Mouse (Mus musculus): ENCODE data around the gene Nup107.

The Nup107 gene

DNA sequence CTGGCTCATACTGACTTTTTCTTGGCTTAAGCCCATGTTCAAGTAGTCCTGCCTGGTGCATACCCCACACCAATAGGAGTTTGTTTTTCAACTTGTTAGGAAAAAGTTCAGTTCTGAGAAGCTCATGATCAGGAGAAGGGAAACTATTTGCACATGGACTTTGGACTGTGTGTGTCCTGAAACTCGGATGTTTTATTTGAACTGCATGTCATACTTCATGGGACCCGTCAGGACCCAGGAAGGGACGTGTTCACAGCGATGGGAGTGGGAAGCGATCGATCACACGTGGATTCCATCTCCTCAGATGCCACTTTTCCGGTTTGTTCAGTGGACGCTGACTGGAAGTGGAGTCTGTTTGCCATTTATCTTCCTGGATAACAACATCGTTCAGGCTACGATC, 7.3 kb upstream of the Nup107 start:
- no peak for DNase-seq

DNA sequence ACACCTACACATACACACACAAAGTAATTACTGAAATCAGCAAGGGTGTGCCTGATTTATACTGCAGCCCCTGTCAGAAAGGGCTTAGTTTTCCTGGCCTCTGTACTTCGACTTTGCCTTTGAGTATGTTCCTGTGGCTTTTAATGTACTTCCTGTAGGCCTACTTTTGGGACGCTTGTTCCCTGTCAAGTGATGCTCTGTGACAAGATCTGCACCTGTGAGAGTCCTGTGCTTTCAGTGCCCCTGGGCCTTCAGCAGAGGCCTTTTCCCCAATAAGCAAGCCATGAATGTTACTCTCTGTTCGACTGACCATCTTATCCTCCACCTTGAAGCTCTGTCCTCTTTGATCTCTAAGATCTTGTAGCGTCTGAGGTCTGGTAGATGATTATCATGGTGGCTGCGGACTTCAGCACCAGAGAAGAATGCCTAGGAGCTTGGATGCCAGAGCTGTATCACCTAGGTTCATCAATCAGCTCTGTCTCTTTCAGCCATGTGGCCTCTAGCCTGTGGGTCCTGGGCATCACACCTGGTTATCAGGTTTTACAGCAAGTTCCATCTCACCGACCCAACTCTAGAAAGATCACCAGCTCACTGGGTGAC, 6.0 kb upstream of the Nup107 start:
- no peak for DNase-seq

- DNase-seq, result no peak
Observed at GRCm38 (mm10) chr10:117797684-117798083, 5.2 kb upstream of the Nup107 start.

- DNase-seq, result no peak
Observed at GRCm38 (mm10) chr10:117797106-117797505, 4.6 kb upstream of the Nup107 start.

DNA sequence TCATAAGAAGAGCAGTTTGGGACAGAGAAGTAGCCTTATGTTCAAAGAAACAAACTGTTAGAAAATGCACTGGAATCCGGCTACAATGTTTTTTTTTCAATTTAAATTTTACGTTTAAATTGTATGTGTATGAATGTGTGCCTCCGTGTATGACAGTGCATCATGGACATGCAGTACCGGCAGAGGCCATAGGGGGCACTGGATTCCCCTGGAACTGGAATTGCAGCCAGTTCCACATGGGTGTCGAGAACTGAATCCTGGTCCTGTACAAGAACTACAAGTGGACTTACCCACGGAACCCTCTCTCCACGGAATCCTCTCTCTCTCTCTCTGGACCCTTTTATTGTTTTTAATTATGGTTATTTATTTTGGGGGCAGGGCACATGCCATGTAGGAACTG, 3.7 kb upstream of the Nup107 start:
- no peak for DNase-seq

GRCm38 (mm10) chr10:117795206-117795605, 2.7 kb upstream of the Nup107 start:
- no peak for DNase-seq

- DNase-seq, result no peak
Observed at GRCm38 (mm10) chr10:117793436-117794030, 1.0 kb upstream of the Nup107 start.

GRCm38 (mm10) chr10:117791171-117791470, 1.4 kb downstream of the Nup107 start:
- no peak for DNase-seq

DNA sequence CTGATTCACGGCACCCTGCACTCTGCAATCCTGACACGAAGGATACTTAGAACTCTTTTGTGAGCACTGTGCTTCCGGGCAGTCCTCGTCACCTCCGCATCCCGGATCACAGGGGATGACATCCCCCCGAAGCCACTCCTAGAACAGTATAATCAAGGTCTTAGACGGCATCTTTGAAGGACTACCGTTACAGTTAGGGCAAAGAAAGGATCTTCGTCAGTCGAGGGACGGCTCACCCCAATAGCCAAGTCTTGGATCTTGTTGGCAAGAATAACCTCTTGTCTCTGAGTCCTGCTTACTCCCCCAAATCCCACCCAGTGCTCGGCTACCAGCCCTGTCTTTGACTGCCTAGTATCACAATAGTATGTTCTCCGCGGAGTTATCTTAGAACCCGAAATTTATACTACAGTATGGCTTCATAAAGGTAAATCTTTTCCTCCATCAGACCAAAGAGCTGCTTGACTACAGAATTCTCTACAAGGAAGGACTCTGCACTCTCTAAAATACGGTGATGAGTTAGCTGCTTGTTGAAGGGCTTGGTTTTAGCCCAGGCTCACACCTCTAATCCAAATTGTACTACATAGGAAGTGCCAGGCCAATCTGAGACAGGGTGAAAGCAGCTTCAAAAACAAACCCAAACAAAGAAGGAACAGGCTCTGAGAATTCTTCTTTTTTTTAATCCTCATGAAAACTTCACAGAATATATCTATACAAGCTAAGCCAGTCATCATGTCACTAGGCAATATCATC, 1.9 kb downstream of the Nup107 start:
- DNase-seq, result no peak

GRCm38 (mm10) chr10:117790011-117790410, 2.5 kb downstream of the Nup107 start:
- DNase-seq, result no peak

- DNase-seq, result no peak
Observed at GRCm38 (mm10) chr10:117784646-117785045, 7.9 kb downstream of the Nup107 start.

GRCm38 (mm10) chr10:117783786-117784420, 8.6 kb downstream of the Nup107 start:
- DNase-seq, result no peak

- no peak for DNase-seq
Observed at GRCm38 (mm10) chr10:117782491-117783260, 9.8 kb downstream of the Nup107 start.

DNA sequence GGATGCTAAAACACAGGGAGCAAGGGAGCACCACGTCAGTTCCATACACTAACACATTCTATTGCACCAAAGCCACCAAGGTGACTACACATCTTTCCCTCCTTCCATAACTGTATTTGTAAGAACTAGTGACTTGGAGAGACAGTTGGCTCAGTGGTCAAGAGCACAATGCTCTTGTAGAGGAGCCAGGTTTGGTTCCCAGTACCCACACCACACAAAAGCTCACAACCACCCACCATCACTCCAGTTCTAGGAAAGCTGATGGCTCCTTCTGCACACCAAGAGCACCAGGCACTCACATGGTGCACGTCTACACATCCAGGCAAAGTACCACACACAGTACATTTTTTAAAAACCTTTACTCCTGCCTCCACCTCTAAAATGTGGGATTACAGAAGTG, 10.4 kb downstream of the Nup107 start:
- no peak for DNase-seq

- DNase-seq, result no peak
Observed at GRCm38 (mm10) chr10:117781021-117781725, 11.3 kb downstream of the Nup107 start.

DNA sequence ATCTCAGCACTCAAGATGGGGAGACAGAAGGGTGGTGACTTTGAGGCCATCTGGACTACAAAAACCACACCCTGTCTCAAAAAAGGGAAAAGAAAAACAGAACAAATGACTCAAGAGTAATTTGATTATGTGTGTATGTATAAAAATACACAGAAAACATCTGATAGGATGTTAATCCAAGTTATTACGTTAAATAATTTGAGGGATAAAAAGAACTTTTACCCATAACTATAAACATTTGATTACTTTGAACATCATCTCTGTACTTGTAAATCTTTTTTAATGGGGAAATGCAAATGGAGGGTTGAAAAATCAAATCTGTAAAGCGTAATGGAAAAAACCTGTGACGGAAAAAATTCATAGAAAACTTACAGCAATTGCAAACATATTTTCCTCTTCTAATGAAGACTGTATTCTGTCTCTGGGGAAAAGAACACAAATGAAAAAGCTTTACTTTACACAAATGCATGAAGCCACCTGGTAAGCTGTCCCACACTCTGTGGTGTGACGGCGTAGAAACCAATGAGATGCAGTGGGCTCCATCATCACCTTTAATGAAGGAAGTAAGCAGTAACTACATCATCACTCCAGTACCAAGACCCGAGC, 12.1 kb downstream of the Nup107 start:
- no peak for DNase-seq

- no peak for DNase-seq
Observed at GRCm38 (mm10) chr10:117779581-117780305, 12.8 kb downstream of the Nup107 start.

- no peak for DNase-seq
Observed at GRCm38 (mm10) chr10:117778951-117779350, 13.6 kb downstream of the Nup107 start.

GRCm38 (mm10) chr10:117778328-117778910, 14.1 kb downstream of the Nup107 start:
- DNase-seq, result no peak

- no peak for DNase-seq
Observed at GRCm38 (mm10) chr10:117777501-117778327, 14.8 kb downstream of the Nup107 start.

All from right cerebral cortex, postnatal 14 days (tissue).